Mouse (Mus musculus) limb, embryonic 11.5 days (tissue): ENCODE results near the gene Sec24d. TPM values are rescaled to one million over a fixed set of nuclear protein-coding genes. Genes with fewer than 3 reads are reported as not detected.
"Not testable (repeated sequence)": the region's sequence is repeated elsewhere in the genome, so short reads cannot be mapped to it uniquely, and the experiment has no call there.

Source experiments
- ATAC-seq: fragments of 200-750 bp; cut with Nextera tagmentation; 2 replicates; pipeline ENCODE4 v1.8.0; 2017; ENCODE audit warnings: low read depth; ENCODE audit not compliant: insufficient number of reproducible peaks, low FRiP score, low TSS enrichment
- DNase-seq: peaks from one replicate; pipeline ENCODE4 v3.0.0-alpha.2; 2015; ENCODE audit warnings: low spot score
- H3K27ac ChIP-seq: fragments of 300-500 bp; sonication (generic); replicated peaks from 2 replicates; pipeline ENCODE4 v1.5.1; 2014; ENCODE audit warnings: low read depth, mild to moderate bottlenecking, low read length
- H3K27me3 ChIP-seq: fragments of 300-500 bp; sonication (generic); 2 replicates; pipeline ENCODE4 v1.6.1; 2014; ENCODE audit warnings: mild to moderate bottlenecking, low read length, mixed read lengths; ENCODE audit not compliant: control insufficient read depth, insufficient read depth
- H3K36me3 ChIP-seq: fragments of 300-500 bp; sonication (generic); 2 replicates; pipeline ENCODE4 v1.6.1; 2014; ENCODE audit warnings: mild to moderate bottlenecking, low read length, moderate library complexity, mixed read lengths; ENCODE audit not compliant: control insufficient read depth, insufficient read depth
- H3K4me1 ChIP-seq: fragments of 300-500 bp; sonication (generic); 2 replicates; pipeline ENCODE4 v1.6.1; 2014; ENCODE audit warnings: low read length, mixed read lengths; ENCODE audit not compliant: control insufficient read depth, insufficient read depth
- H3K4me2 ChIP-seq: fragments of 300-500 bp; sonication (generic); 2 replicates; pipeline ENCODE4 v1.6.1; 2014; ENCODE audit warnings: low read depth, mild to moderate bottlenecking, moderate library complexity; ENCODE audit not compliant: severe bottlenecking
- H3K4me3 ChIP-seq: fragments of 300-500 bp; sonication (generic); 2 replicates; pipeline ENCODE4 v1.5.1; 2014; ENCODE audit warnings: low read depth, low read length
- H3K9ac ChIP-seq: fragments of 300-500 bp; sonication (generic); 2 replicates; pipeline ENCODE4 v1.6.1; 2014; ENCODE audit warnings: mild to moderate bottlenecking, low read length
- H3K9me3 ChIP-seq: fragments of 300-500 bp; sonication (generic); 2 replicates; pipeline ENCODE4 v1.6.1; 2016; ENCODE audit warnings: low read length; ENCODE audit not compliant: control insufficient read depth
- WGBS: fragments of 180-500 bp; shearing (Covaris S2); extraction: QIAGEN DNeasy Blood & Tissue Kit; methylation state at CpG from one replicate; pipeline ENCODE4 v1.1.7; 2014; 5-methylcytosine and 5-hydroxymethylcytosine counted together
- polyA plus RNA-seq: library from polyadenylated mRNA; unstranded; fragments of >200 nt; fragmentation: Nextera tagmentation; extraction: Ambion mirVana; gene quantifications from 2 replicates; pipeline ENCODE4 v1.2.1, GENCODE M21; 2014

The Sec24d gene
- polyA plus RNA-seq, 1 experiment from 2014 or later, result 29.3 TPM

DNA sequence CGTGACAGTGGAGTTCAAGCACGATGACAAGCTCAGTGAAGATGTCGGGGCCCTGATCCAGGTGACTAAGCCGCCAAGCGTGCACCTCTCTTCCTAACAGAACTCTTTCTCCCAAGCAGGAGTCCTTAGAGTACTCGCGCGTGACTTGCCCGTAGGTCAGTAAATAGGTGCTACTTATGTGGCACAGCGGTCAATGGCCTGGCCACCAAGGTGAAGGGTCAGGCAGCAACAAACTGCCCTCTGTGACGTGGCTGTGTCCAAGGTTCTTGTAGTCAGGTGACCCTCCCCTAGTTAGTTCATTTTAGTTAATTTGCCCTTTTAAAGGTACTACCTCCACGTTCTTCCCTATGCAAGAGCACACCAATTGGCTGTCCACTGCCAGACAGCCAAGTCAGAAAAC, 86.4 kb downstream of the Sec24d start:
- Histone ChIP-seq H3K9me3 (no peaks in the 10 kb centered on the region), H3K27me3 (no peaks in the 10 kb centered on the region), H3K27ac (no peak overlapping the region), H3K4me3 (no peak overlapping the region), H3K36me3 (no peaks in the 10 kb centered on the region), H3K4me1 (no peaks in the 10 kb centered on the region), H3K4me2 (no peak overlapping the region), H3K9ac (no peak overlapping the region)
- DNase-seq, result no peak
- 93% methylated on average over 12 of the region's 12 CpGs for WGBS
- no peak for ATAC-seq

DNA sequence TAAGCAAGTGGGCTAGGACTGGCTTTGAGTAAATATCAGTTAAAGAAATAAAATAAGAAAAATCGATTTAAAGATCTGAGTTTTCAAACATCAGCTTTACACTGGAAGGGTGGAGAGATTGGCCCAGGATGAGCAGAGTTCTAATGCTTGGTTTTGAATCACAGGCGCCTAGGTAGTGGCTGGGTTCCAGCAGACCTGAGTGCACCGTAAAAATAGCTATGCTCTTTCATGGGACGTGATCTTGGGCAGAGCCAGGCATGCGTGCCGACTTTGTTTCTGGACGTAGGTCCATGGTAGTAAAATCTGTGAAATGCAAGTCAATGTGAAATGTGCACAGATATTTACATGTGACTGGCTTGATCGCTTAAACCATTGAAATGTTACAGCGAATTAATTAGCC, 87.1 kb downstream of the Sec24d start:
- Histone ChIP-seq H3K36me3 (no peaks in the 10 kb centered on the region), H3K4me1 (no peaks in the 10 kb centered on the region), H3K4me2 (no peak overlapping the region), H3K4me3 (no peak overlapping the region), H3K9ac (no peak overlapping the region), H3K27ac (no peak overlapping the region), H3K27me3 (no peaks in the 10 kb centered on the region), H3K9me3 (no peaks in the 10 kb centered on the region)
- ATAC-seq (no peak), DNase-seq (no peak)
- 93% methylated on average over 9 of the region's 9 CpGs for WGBS

DNA sequence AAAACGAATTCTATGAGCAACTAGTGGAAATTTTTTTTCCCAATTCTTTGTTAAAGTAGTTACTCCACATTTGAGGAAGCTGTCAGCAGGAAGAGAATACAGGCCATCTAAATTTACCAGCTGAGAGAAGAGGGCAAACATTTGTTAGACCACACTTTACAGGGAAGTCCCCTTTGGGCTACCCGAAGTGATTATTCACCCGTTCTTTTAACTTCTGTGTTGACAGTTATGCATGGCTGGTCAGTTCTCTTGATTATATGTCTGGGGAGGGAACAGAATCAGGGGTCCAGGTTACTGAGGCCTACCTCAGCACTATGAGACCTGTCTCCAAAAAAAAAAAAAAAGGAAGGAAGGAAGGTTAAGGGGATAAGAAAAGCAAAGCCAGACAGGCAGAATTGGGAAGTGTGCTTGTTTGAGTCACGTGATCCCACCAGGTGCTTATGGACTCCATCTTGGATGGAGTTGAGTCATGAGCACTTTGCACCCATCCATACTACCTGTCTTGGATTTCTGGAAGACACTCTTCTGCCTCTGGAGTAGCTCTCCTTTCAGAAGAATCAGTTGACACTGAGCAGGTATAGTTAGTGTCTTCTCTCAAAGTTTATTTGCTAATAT, 89.2 kb downstream of the Sec24d start:
- H3K27ac ChIP-seq, result no peak overlapping the region
- H3K4me3 ChIP-seq, result no peak overlapping the region
- WGBS, result 85% methylated on average over 4 of the region's 4 CpGs
- H3K27me3 ChIP-seq, result no peaks in the 10 kb centered on the region
- no peaks in the 10 kb centered on the region for H3K4me1 ChIP-seq
- H3K9ac ChIP-seq, result no peak overlapping the region
- no peaks in the 10 kb centered on the region for H3K9me3 ChIP-seq
- DNase-seq (no peak), ATAC-seq (no peak)
- H3K4me2 ChIP-seq, result no peak overlapping the region
- H3K36me3 ChIP-seq, result no peaks in the 10 kb centered on the region

DNA sequence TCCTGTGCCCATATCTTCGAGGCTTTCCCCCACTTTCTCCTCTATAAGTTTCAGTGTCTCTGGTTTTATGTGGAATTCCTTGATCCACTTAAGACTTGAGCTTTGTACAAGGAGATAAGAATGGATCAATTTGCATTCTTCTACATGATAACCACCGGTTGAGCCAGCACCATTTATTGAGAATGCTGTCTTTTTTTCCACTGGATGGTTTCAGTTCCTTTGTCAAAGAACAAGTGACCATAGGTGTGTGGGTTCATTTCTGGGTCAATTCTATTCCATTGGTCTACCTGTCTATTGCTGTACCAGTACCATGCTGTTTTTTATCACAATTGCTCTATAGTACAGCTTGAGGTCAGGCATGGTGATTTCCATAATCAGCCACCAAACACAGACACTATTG, 99.6 kb downstream of the Sec24d start:
- not testable (repeated sequence) for H3K27me3 ChIP-seq, ATAC-seq, H3K36me3 ChIP-seq, H3K27ac ChIP-seq, DNase-seq, H3K4me1 ChIP-seq, H3K4me3 ChIP-seq, H3K9ac ChIP-seq, H3K4me2 ChIP-seq, H3K9me3 ChIP-seq
- WGBS, result 88% methylated on average over 2 of the region's 2 CpGs

DNA sequence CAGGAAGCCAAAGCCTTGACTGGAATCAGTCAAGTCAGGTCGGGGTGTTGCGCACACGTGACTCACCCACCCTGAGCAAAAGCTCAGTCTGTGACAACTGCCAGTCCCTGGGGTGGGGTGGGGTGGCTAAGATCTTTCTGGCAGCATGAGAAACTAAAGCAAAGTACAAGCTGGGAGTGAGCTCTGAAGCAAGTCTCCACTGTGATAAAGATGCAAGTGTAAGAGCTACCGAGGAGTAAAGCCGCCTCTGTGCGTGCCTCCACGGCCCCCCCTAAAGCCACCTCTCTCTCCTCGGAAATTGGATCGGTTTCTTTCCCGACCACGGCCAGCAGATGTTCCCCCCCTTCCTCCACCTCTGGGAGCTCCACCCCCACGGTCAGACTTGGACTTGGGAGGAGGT, 101.9 kb downstream of the Sec24d start:
- WGBS, result 88% methylated on average over 12 of the region's 12 CpGs

DNA sequence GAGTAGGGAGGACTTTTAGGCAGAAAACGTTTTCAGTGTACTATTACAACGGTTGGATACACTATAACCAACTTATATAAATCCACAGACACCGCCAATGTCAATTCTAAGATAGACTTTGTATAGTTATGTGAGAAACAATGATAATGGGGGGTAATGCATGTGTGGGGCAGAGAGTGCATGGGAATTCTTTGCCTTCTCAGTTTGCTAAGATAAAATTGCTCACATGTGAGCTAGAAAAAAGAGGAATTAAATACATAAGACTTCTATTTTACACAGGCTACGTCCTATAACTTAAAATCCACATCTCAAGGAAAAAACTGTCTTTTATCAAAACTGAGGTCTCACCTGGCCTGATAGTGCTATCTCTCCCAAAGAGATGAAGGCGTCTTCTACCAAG, 103.7 kb downstream of the Sec24d start:
- Histone ChIP-seq H3K4me1 (no peaks in the 10 kb centered on the region), H3K9ac (no peak overlapping the region), H3K36me3 (peaks cover 5% of the 10 kb centered on the region), H3K9me3 (no peaks in the 10 kb centered on the region), H3K4me3 (no peak overlapping the region), H3K4me2 (no peak overlapping the region), H3K27ac (no peak overlapping the region), H3K27me3 (no peaks in the 10 kb centered on the region)
- ATAC-seq, result no peak
- WGBS, result 91% methylated on average over 5 of the region's 5 CpGs
- no peak for DNase-seq

More for the DNA sequence above, 101.9 kb downstream of the Sec24d start:
- DNase-seq (no peak), ATAC-seq (no peak)
- H3K27ac ChIP-seq, result no peak overlapping the region
- no peak overlapping the region for H3K4me2 ChIP-seq
- no peaks in the 10 kb centered on the region for H3K4me1 ChIP-seq
- H3K9ac ChIP-seq, result no peak overlapping the region
- no peaks in the 10 kb centered on the region for H3K27me3 ChIP-seq
- no peaks in the 10 kb centered on the region for H3K9me3 ChIP-seq
- no peak overlapping the region for H3K4me3 ChIP-seq
- peaks cover 5% of the 10 kb centered on the region for H3K36me3 ChIP-seq

DNA sequence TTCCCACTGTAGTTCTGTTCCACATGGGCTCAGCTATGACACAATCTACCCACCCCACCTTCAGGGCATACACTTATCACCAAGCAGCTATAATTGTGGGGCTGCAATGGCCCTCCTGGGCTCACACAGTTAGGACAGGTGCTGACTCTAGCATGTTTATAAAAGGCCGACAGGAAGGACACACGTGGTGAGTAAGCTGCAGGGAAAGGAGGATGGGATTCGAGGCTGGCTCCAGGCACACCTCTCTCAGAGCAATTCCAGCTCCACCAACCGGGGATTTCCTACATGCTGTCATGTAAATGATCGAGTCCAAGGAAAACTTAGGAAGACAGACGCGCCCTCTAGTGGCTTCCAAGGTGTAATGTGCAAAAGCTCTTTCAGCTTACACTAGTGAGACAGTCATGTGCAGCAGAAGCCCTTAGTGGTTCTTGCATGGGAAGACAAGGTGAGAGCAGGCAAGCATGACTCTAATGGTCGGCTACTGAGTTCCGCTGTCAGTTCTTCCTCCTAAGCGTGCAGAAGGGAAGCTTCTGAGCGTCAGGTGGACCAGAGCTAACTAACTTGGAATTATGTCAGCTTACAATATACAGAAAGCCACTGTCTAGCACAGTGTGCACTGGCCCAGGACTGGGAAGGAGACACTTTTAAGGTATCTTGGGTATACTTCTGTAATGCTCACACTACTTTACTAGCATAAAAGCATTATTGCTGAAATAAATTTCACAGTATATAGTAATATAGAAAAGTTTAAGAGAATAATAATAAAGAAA, 104.7 kb downstream of the Sec24d start:
- no peaks in the 10 kb centered on the region for H3K4me1 ChIP-seq
- no peaks in the 10 kb centered on the region for H3K9me3 ChIP-seq
- H3K27me3 ChIP-seq, result no peaks in the 10 kb centered on the region
- WGBS, result 36% methylated on average over 11 of the region's 11 CpGs
- no peak overlapping the region for H3K27ac ChIP-seq
- no peak overlapping the region for H3K4me2 ChIP-seq
- H3K36me3 ChIP-seq, result peaks cover 5% of the 10 kb centered on the region
- peak; percentile 72 for DNase-seq
- H3K9ac ChIP-seq, result no peak overlapping the region
- no peak overlapping the region for H3K4me3 ChIP-seq
- ATAC-seq, result peak; percentile 65; the same call in 1 of the 2 replicates

DNA sequence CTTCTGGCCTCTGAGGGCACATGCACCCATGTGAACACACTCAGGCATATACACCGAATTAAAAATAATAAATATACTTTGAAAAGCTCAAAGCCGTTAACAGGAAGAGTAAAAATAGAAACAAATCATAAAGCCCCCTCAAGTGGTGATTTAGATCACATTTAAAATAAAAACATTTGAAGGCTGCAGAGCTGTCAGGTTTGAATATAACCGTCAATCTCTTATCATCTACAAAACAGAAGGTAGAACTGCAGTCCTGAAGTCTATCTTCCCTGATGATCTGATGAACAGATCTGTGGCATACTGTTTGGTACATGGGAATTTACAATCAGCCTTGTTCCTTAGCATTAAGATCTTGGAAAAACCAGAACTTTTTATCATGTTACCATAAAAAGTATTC, 109.3 kb downstream of the Sec24d start:
- Histone ChIP-seq H3K9ac (no peak overlapping the region), H3K36me3 (0 out of 2 replicates have a peak, but pooled peaks cover 2% of the 10 kb centered on the region), H3K4me1 (no peaks in the 10 kb centered on the region), H3K4me2 (no peak overlapping the region), H3K27me3 (no peaks in the 10 kb centered on the region), H3K27ac (no peak overlapping the region), H3K9me3 (no peaks in the 10 kb centered on the region), H3K4me3 (no peak overlapping the region)
- ATAC-seq (no peak), DNase-seq (no peak)
- 94% methylated on average over 3 of the region's 3 CpGs for WGBS
